Mouse (Mus musculus): ENCODE measurements around the gene Rpl34.

DNA sequence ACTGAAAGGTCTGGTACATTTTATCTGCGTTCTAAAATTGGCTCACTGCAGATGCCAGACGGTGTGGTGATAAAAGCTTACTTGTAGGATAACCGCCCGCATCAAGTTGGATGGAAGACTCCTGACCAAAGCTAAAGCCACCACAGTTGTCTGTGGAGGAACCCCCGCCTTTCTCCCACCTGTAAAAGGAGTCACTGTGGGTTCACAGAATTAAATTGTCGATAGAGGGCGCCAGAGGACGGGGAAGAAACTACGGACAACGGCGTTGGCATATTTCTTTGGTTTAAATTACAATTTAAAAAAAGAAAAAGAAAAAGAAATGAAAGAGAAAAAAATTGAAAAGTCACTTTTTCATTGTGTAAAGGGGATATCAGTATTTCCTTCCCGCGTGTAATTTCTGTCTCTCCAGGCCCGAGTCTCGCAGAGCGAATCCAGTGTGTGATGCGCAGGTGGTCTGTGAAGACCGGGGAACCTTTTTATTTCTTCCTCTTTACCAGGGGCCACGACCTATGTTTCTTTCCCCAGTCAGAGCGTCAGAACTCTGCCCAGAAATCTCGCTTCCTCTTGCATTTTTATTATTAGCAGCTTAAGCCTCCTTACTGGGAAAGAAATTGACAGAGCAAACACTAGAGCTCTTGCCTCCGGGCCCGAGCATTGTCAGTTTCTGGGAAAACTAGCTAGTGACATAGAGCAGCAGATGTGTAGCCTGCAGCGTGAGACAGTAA is 30.7 kb upstream of the Rpl34 start:
- TF ChIP-seq CTCF (conservative IDR thresholded peaks at IDR 0.05; ENCODE audit: insufficient read depth, insufficient read length, low read depth, low read length) (peak; percentile 62), POLR2A (IDR thresholded peaks at IDR 0.05; ENCODE audit: low read depth, low read length) (no peak)
